Mouse (Mus musculus) E14TG2a.4 (cell line): Measurements from ENCODE around the gene Ccdc33.

Source experiments
- CTCF ChIP-seq: conservative IDR thresholded peaks from 2 replicates; pipeline ENCODE4 v1.5.1; 2014; ENCODE audit warnings: low read length
- NANOG ChIP-seq: IDR thresholded peaks from 2 replicates; pipeline ENCODE4 v1.6.1; 2014; ENCODE audit warnings: borderline replicate concordance, low read length, mixed read lengths
- POU5F1 ChIP-seq: IDR thresholded peaks from 2 replicates; pipeline ENCODE4 v1.6.1; 2014; ENCODE audit warnings: low read length, borderline replicate concordance

GRCm38 (mm10) chr9:58063531-58063930 is 55.1 kb downstream of the Ccdc33 start, which contains the start of gene Stra6:
- no peak for TF ChIP-seq CTCF
- TF ChIP-seq POU5F1 = no peak
- no peak for TF ChIP-seq NANOG
